Mouse (Mus musculus) kidney, adult 11 months (tissue): ENCODE results near the gene Glb1l.

Experiments used
- DNase-seq: peaks from one replicate; pipeline ENCODE4 v3.0.0; 2022

Gene Glb1l

GRCm38 (mm10) chr1:75230335-75230994, 19.9 kb upstream of the Glb1l start:
- no peak for DNase-seq

GRCm38 (mm10) chr1:75229158-75229557, 18.5 kb upstream of the Glb1l start:
- DNase-seq, result no peak

DNA sequence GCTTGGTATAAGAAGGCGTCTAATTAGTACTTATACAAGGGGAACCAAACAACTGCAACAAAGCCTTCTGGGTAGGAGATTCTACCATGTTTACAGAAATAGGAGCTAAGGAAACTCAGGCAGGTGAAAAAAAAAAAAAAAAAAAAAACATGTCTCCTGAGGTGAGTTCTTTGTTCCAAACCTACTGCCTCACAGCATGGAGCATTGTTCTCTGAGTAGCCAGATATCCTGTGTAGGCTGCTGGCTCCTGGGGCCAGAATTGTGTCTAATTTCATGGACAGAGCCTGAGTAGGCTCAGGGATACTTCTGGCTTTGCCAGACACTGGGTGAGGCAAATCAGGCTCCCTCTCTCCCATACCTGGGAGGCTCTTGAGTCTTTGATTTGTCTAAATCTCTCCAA, 17.0 kb upstream of the Glb1l start:
- DNase-seq, result no peak

DNA sequence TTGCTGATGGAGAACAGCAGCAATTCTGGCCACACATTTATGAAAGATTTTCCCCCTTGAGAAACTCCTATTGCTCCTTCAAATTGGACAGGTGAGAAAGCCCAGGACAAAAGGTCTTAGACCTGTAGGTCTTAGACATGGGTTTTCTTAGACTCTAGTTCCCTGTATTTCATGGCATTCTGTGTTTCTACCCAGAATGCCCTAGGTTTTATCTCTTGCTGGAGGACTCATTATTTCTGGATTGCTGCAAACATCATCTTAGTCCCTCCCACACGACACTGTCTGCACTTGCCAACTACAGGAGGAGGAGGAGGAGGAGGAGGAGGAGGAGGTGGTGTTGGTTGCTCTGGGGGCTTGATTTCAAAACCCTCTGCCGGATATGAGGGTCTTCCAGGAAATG, 15.5 kb upstream of the Glb1l start:
- DNase-seq, result no peak

DNA sequence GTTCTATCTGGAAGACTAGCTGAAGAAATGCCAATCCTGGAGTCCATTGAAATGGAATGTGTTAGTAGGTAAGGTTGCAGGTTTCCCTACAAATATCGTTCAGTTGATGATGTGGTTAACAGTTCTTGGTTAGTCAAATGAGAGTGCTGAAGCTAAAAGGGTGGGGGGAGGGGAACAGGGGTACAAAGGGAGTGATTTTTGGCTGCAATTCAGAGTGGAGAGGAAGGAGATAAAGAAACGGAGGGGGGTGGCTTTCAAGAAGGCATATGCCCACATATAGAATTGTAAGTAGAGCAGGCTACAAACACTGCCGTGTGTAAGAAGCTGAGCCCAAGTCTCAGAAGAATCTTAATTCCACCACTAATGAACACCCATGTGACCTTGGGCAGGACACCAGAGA, 14.9 kb upstream of the Glb1l start:
- DNase-seq, result no peak

DNA sequence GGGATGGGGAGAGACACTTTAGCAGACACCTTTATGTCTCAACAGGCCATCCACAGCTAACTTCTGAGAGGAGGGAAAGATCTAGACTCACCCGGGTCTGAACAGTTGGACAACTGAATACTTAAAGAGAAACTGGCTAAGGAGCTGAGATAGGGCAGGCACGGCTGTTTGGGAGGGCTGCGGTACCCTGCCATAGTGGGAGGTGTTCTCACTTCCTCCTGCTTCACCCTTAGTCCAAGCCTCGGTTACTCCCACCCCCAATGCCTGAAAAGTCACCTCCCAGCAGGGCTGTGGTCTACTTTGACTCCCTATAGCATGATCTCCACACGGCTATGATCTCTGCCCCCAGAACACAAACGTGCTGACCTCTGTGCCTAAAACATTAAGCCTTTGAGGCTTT, 12.9 kb upstream of the Glb1l start:
- no peak for DNase-seq

DNA sequence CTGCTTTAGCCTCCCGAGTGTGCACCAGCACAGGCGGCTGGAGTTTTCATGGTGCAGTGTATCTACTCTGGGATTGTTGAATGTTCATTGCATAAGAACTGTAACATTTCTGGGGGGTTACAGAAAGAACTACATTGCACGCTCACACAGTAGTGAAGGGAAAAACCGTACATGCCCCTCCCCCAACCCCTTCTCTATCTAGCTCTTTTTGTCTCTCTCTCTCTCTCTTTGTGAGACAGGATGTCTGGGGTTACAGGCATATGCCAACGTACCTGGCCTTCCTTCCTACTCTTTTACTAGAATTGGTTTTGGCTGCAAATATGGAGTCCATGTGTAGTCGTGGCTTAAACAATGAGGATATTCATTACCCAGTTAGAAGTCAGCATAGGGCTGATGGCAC, 12.3 kb upstream of the Glb1l start:
- no peak for DNase-seq

DNA sequence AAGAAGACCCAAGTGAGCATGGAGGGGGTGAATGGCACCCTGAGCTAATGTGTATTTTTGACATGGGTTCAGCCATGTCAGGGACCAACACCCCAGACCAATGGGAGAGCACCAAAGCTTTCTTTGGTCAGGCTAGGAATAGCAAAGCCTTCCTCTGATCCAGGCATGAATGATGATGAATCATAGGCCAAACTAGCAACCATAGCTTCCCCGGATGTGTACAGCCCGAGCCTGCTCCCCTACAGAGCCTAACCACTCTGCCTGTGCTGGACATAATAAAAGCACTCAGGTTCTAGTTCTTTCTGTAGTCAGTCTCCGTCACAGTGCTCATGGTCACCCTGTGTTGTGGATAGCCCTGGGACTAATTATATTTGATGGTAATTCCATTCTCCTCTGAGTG, 10.9 kb upstream of the Glb1l start:
- DNase-seq, result no peak

DNA sequence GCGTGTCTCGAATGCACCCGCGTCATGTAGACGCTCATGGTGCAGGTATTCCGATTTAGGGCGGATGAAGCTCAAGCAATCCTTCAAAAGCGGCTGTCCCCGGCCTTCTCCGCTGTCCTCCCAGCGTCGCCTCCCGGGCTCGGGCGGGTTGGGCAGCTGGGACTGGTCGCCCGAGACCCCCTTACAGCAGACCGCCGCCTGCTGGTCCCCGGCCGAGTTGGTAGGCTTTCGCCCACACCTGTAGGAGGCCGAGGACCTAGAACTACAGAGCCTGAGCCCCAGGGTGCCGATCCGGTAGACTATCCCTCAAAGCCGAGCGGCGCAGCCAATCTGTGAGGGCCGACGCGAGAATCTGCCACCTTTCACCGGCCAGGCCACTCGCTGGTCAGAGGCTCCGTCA, 8.9 kb upstream of the Glb1l start, which contains the start of gene Tuba4a:
Tuba4a (minus strand) TSS at position 335 of the 400 bp plus-strand sequence.
- DNase-seq, result no peak

DNA sequence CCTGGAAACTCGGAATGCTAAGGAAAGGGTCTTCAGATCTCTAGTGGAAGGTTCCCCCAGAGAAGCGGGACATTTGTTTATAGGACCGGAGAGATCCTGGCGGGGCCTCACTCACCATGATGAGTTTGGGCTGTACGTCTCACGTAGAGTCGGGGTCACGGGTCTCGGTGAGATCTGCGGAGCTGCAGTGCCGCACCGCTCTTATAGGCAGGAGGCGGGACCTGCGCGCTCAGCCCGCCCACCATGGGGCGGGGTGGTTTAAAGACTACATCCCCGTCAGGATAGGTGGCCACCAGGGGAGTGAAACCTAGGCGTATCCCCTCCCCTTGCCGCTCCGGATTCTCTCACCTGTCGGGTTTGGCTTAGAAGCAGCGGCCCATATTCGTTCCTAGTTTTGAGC, 8.5 kb upstream of the Glb1l start:
- DNase-seq, result peak; percentile 96

DNA sequence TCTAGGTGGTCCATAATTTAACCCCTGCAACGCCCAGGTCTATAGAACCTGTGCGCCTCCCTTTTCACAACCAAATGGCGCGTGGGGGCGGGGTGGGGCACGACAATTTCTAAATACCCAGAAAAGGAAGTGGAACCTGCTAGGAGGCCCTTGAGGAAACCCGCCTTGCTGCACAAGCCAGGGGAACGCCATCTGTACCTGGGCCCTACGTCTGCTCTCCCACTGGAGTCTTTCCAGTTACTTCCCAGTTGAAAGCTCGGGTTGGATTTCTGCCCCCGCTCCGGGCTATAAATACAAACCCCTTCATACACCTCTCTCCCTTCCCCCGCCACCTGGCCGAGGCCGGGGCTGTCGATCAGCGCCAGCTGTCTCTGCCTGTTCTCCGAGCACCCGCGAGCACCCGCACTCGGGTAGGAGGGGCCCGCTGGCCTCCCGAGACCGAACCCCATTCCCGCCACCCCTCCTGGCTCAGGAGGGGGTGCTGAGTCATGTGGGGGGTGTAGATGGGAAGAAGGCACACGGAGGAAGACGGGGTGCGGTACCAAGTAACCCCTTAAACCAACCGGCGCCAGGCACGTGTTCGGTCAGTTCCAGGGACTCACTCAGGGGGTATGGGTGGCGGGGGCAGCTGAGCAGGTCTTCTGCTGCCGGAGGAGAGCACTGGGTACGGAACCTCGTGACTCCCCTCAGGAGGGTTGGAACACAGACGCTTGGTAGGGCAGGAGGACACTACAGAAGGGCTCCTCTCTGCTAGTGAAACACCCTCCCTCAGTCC, 7.8 kb upstream of the Glb1l start:
- peak; percentile 48 for DNase-seq

- DNase-seq, result no peak
These were observed 7.2 kb upstream of the Glb1l start for GRCm38 (mm10) chr1:75217893-75218226.

- peak; percentile 64 for DNase-seq
These were observed 6.4 kb upstream of the Glb1l start for GRCm38 (mm10) chr1:75216797-75217585.

GRCm38 (mm10) chr1:75215785-75216184, 5.2 kb upstream of the Glb1l start:
- DNase-seq, result peak; percentile 41

- peak; percentile 88 for DNase-seq
These were observed 4.3 kb upstream of the Glb1l start for GRCm38 (mm10) chr1:75214886-75215285.

DNA sequence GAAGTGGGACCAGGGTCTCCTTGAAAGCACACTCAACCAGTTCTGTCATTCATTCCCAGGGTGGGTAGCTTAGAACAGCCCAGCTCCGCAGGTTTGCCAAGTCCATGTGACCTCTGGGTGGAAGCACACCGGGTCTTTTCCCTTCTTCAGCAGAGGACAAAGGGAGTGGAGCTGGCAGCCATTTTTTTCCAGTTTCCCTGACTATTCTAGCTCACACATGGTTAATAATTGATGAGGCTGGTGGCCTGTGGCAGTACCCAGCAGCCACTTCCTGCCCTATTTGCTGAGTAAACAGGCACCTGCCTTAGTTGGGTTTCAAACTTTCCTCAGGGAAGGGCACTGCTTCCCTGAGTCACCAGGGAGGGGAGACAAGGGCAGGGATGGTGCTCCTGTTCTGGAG, 3.8 kb upstream of the Glb1l start:
- DNase-seq, result peak; percentile 98

DNA sequence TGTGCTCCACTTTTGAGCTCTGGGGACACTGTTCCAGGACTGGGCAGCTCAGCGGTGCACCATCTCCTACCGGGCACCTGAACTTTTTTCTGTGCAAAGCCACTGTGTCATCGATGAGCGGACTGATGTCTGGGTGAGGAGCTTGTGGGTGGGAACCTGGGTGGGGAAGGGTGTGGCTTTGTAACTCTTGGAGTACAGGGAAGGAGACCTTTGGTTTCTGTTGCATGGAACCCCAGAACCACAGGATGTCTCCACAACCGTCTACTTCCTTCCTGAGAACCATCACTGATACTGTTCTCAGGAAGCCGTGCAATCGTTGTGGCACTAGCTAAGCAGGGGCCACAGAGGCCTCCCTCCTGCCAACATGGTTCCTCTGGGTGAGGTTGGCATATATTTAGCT, 2.5 kb upstream of the Glb1l start:
- DNase-seq, result no peak

GRCm38 (mm10) chr1:75212542-75212941, 1.9 kb upstream of the Glb1l start:
- no peak for DNase-seq

GRCm38 (mm10) chr1:75211141-75211708, 612 bp upstream of the Glb1l start:
- DNase-seq, result no peak

- peak; percentile 91 for DNase-seq
These were observed 1.5 kb downstream of the Glb1l start for GRCm38 (mm10) chr1:75208967-75209678.

- peak; percentile 51 for DNase-seq
These were observed 9.4 kb downstream of the Glb1l start for GRCm38 (mm10) chr1:75201236-75201635.

DNA sequence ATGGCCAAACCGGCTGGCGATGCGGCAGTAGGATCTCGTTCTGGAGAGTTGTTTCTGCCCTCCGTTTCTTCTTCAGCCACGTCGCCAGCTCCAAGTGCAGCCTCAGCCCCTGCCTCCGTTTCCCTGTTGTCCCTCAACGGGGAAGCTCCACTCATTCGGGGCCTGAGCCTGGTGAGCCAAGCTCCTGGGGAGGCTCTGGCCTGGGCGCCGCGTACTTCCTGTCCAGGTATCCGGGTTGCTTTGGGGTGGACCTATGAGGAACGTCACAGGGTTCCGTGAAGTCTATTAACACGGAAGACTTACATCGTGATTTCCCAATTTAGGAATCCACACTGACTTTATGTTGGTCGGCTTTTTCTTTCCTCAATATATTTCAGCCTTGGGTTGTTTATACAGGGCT, 18.2 kb downstream of the Glb1l start:
- DNase-seq, result peak; percentile 69
